Mouse (Mus musculus) stomach, postnatal 0 days (tissue): ENCODE measurements at regions not wholly inside any gene's neighbourhood (a gene's known extent, or its start where the extent isn't known, plus 50 kb on each side); places are given as distances from the start of the nearest gene placed in this dataset.

ENCODE experiments used
- CTCF ChIP-seq: IDR thresholded peaks from 2 replicates; pipeline ENCODE4 v1.5.1; 2016; ENCODE audit warnings: antibody characterized with exemption, low read depth, mild to moderate bottlenecking, moderate library complexity
- EP300 ChIP-seq: optimal IDR thresholded peaks from 2 replicates; pipeline ENCODE3; 2016; ENCODE audit warnings: antibody characterized with exemption

DNA sequence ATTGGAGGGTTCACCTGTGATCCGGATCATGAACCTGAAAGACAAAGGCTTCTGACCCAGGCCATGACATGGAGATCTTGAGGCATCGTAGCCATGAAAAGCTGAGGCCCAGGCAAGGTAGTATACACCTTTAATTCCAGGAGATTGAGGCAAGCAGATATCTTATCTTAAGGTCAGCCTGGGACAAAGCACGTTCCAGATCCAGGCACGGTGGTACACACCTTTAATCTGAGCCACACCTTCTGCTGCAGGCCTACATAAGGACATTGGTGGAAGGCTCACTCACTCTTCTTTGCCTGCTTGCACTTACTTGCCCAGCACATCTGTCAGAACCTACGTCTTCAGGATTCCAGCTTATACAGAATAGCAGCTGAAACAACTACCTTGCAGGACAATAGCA, 93.0 kb upstream of the Cxadr start:
- TF ChIP-seq CTCF (no peak), EP300 (no peak)
